Mouse (Mus musculus): ENCODE data around the gene Ankrd13a.
A peak's percentile ranks its signal among the peaks of the same experiment; 100 is the strongest.

Gene Ankrd13a

GRCm38 (mm10) chr5:114767185-114767584 lies 7.3 kb upstream of the Ankrd13a start:
- DNase-seq = no peak

GRCm38 (mm10) chr5:114769786-114770185 lies 4.7 kb upstream of the Ankrd13a start:
- no peak for DNase-seq

- no peak for DNase-seq
Measured at GRCm38 (mm10) chr5:114771796-114772195, 2.7 kb upstream of the Ankrd13a start.

GRCm38 (mm10) chr5:114772456-114773203 lies 1.8 kb upstream of the Ankrd13a start:
- peak; percentile 62 for DNase-seq

GRCm38 (mm10) chr5:114773211-114773710 lies 1.2 kb upstream of the Ankrd13a start:
- DNase-seq = peak; percentile 96

GRCm38 (mm10) chr5:114773780-114774179 lies 697 bp upstream of the Ankrd13a start:
- no peak for DNase-seq

DNA sequence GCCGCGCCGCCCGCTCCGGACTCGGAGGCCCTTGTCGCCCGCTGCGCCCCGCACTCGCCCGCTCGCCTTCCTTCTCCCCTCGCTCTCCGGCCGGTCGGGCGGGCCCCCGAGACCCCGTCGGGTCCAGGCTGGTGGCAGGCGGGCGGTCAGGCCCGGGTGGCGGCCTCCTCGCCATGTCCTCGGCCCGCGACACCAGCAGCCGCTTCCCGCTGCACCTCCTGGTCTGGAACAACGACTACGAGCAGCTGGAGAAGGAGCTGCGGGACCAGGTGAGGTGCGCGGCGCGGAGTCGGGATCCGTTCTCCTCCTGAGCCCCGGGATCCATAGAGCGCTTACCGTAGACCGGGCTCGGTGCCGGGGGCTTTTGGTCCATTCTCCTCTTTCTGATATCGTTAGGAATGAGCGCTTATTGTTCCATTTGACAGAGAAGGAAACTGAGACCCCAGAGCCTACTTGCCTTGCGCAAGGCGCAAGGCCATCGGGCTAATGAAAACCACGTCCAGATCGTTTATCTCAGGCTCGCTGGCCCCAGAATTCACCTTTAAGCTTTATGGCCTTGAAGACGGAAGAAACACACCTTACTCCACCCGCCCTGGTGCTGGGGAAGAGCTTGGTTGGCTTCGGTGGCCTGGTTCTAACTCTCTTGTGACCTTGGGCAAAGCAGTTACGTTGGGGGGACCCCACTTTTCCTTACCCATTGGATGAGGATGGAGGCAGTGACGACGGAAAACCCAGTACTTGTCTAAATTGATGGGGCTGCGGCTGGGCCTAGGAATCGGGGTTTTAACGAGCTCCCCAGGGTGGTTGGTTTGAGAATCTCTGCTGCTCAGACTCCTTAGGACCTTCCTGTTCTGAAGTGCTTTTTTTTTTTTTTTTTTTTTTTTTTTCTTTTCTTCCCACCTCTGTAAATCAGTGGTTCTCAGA lies 841 bp downstream of the Ankrd13a start, which contains the start of gene Git2:
Git2 (minus strand) TSS at position 462 of the 924 bp plus-strand sequence.
- DNase-seq = peak; percentile 61

DNA sequence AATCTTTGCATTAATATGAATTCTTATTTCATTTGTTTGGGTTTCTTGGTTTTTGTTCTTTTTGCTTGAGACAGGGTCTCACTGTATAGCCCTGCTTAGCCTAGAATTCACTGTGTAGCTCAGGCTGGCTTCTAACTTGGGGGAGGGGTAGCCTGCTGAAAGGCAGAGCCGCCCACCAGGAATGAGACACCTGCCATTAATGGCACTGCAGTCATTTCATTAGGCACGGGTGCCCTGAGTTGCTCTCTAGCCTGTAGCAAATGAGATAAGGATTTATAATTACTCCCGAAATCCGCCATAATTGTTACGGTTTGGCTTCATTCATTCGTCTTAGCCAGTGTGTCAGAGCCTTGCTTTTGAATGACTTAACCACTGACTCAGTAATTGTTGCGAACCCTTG lies 1.7 kb downstream of the Ankrd13a start:
- DNase-seq = no peak

DNA sequence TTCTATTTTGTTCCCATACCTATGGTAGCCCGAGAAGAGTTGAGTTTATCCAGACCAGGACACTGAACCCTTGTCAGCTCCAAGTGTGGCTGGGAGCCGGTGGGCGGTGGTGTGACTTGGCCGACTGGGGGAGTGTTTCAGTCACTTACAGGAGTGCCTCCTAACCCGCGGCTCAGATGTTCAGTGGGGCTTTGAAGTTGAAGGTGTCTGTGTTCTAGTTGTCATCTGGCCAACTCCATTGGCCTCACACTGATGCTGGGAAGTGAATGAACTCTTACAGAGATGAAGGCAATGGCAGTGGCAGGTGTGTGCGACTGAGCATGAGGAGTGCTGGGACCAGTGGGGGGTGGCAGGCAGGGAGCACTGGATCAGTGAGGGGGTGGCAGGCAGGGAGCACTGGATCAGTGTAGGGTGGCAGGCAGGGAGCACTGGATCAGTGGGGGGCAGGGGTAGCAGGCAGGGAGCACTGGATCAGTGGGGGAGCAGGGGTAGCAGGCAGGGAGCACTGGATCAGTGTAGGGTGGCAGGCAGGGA lies 5.5 kb downstream of the Ankrd13a start:
- DNase-seq = no peak

DNA sequence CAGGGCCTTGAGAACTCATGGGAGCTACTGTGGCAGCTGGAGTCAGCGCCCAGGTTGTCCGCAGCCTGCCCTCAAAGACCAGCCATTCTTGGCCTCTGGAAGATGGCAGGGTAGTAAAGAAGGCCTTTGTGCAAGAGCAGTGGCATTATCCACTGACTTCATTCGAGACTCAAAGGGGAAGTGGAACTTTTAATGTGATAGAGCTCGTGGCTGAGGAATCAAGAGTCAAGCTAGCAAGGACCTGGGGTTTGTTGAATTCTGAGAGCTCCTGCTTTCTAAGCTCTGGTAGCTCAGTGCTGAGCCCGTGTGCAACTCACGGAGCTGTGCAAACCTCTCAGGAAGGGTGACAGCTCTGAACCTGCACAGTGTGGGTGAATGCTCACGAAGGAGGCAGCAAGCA lies 6.4 kb downstream of the Ankrd13a start:
- no peak for DNase-seq

GRCm38 (mm10) chr5:114782991-114783390 lies 8.5 kb downstream of the Ankrd13a start:
- no peak for DNase-seq

GRCm38 (mm10) chr5:114783405-114784163 lies 9.1 kb downstream of the Ankrd13a start:
- DNase-seq = no peak

- DNase-seq = no peak
Measured at GRCm38 (mm10) chr5:114784622-114785165, 10.2 kb downstream of the Ankrd13a start.

DNA sequence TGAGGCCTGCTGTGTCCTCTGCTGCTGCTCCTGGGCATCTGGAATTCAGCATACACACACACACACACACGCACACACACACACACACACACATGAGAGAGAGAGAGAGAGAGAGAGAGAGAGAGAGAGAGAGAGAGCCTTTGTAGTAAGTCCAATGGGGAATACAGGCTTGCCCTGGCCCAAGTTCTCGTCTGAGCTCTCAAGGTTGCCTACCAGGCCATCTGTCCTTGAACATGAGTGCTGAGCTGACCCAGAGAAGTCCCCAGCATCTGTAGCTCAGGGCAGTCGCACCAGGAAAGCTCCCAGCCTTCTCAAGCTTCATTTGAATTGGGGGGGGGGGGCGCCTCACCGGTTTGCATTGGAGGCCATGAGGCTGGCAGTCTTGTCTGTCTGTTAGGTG lies 10.7 kb downstream of the Ankrd13a start:
- DNase-seq = no peak

DNA sequence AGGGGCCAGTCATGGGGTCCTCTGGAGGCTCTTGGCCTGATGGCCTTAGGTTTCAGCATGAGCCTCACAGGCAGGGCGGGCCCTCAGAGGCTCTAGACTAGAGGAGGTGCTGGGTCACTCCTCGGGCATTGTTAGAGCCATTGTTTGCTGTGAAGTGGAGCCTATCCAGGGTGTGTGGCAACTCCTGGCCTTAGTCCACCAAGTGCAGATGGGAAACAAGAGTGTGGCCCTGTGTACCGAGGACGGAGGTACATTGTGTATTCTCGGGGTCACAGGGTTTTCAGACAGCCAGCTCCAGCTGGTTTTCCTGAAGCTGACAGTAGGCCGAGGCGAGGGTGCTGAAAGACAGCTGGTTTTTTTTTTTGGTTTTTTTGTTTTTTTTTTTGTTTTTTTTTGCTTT lies 18.8 kb downstream of the Ankrd13a start:
- DNase-seq = peak; percentile 53

DNA sequence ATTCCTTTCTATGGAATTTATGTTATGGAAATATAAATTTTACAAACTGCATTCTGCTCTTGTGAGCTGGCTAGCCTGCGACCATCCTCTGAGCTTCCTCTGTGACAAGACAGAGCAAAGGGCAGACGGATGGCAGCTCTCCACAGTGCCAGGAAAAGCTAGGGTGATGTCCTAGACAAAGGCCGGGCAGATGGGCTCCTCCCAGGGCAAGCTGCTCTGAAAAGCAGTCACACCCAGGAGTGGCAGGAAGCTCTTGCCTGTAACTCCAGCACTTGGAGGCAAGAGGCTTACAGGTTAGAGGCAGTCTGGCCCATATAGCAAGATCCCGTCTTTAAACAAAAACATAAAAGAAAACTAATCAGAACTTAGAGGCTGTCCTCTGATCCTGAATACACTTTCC lies 20.1 kb downstream of the Ankrd13a start:
- peak; percentile 64 for DNase-seq

GRCm38 (mm10) chr5:114795231-114795630 lies 20.8 kb downstream of the Ankrd13a start:
- no peak for DNase-seq

- DNase-seq = no peak
Measured at GRCm38 (mm10) chr5:114795653-114796052, 21.2 kb downstream of the Ankrd13a start.

GRCm38 (mm10) chr5:114796299-114797012 lies 22.0 kb downstream of the Ankrd13a start:
- peak; percentile 50 for DNase-seq

- no peak for DNase-seq
Measured at GRCm38 (mm10) chr5:114797253-114797652, 22.8 kb downstream of the Ankrd13a start.

GRCm38 (mm10) chr5:114799848-114800247 lies 25.4 kb downstream of the Ankrd13a start:
- no peak for DNase-seq

DNA sequence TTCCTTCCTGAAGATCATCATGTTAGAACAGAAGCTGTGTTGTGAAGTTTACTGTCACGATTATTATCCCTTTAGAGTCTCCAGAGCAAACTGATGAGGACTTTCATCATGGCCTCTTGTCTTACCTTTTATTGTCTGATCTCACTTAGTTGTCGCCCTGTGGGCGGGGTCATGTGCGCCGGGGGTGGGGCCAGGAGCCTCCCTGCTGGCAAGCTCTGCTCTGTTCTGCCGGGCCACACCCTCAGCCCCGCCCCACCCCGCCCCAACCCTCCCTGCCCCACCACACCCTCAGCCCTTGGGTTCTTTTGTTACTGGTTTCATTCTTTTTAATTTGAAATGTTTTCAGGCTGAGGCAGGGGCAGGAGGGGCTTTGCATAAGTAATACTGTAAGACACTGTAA lies 26.6 kb downstream of the Ankrd13a start:
- no peak for DNase-seq

Measured in cerebellum, adult 8-10 months (tissue).